Mouse (Mus musculus): ENCODE data around the gene Mfng. TPM values are rescaled to one million over a fixed set of nuclear protein-coding genes. Genes with fewer than 3 reads are reported as not detected.
A peak's percentile ranks its signal among the peaks of the same experiment; 100 is the strongest.

Gene Mfng
- total RNA-seq, 2 experiments from 2014 or later = 5.6 to 7.1 TPM

- intact Hi-C loops (cut with DNase I; ENCODE audit: low total_unique reads) = no loop called here
- no peak for DNase-seq
Measured at GRCm38 (mm10) chr15:78770234-78770982, 2.9 kb downstream of the Mfng start.

GRCm38 (mm10) chr15:78769064-78769463 is 4.2 kb downstream of the Mfng start:
- intact Hi-C loops (cut with DNase I; ENCODE audit: low total_unique reads) = no loop called here
- no peak for DNase-seq

GRCm38 (mm10) chr15:78763704-78764103 is 9.6 kb downstream of the Mfng start:
- intact Hi-C loops (cut with DNase I; ENCODE audit: low total_unique reads) = no loop called here
- DNase-seq = peak; percentile 17

GRCm38 (mm10) chr15:78763210-78763609 is 10.1 kb downstream of the Mfng start:
- DNase-seq = peak; percentile 3

GRCm38 (mm10) chr15:78761112-78761511 is 12.2 kb downstream of the Mfng start:
- intact Hi-C loops (cut with DNase I; ENCODE audit: low total_unique reads) = no loop called here
- DNase-seq = no peak

More at GRCm38 (mm10) chr15:78763210-78763609, 10.1 kb downstream of the Mfng start:
- intact Hi-C loops (cut with DNase I; ENCODE audit: low total_unique reads) = no loop called here

GRCm38 (mm10) chr15:78758132-78758531 is 15.1 kb downstream of the Mfng start:
- intact Hi-C loops (cut with DNase I; ENCODE audit: low total_unique reads) = no loop called here
- DNase-seq = no peak

- intact Hi-C loops (cut with DNase I; ENCODE audit: low total_unique reads) = no loop called here
Measured at GRCm38 (mm10) chr15:78755966-78756725, 17.1 kb downstream of the Mfng start.

GRCm38 (mm10) chr15:78755226-78755625 is 18.0 kb downstream of the Mfng start:
- no peak for DNase-seq
- intact Hi-C loops (cut with DNase I; ENCODE audit: low total_unique reads) = no loop called here

More at GRCm38 (mm10) chr15:78755966-78756725, 17.1 kb downstream of the Mfng start:
- DNase-seq = no peak

GRCm38 (mm10) chr15:78754144-78754543 is 19.1 kb downstream of the Mfng start:
- no peak for DNase-seq
- intact Hi-C loops (cut with DNase I; ENCODE audit: low total_unique reads) = no loop called here

GRCm38 (mm10) chr15:78752991-78753390 is 20.3 kb downstream of the Mfng start:
- intact Hi-C loops (cut with DNase I; ENCODE audit: low total_unique reads) = no loop called here
- no peak for DNase-seq

GRCm38 (mm10) chr15:78750608-78751350 is 22.5 kb downstream of the Mfng start:
- intact Hi-C loops (cut with DNase I; ENCODE audit: low total_unique reads) = no loop called here
- DNase-seq = no peak

- intact Hi-C loops (cut with DNase I; ENCODE audit: low total_unique reads) = no loop called here
- no peak for DNase-seq
Measured at GRCm38 (mm10) chr15:78749855-78750254, 23.4 kb downstream of the Mfng start.

- intact Hi-C loops (cut with DNase I; ENCODE audit: low total_unique reads) = loop anchor here (5.0 kb wide), 1 partner anchor 117 kb away; no protein-coding TSS in a partner anchor
- peak; percentile 67 for DNase-seq
Measured at GRCm38 (mm10) chr15:78744206-78744605, 29.1 kb downstream of the Mfng start.

- intact Hi-C loops (cut with DNase I; ENCODE audit: low total_unique reads) = loop anchor here (5.0 kb wide), 1 partner anchor 116 kb away; no protein-coding TSS in a partner anchor
- no peak for DNase-seq
Measured at GRCm38 (mm10) chr15:78742831-78743230, 30.4 kb downstream of the Mfng start.

GRCm38 (mm10) chr15:78740662-78741061 is 32.6 kb downstream of the Mfng start:
- intact Hi-C loops (cut with DNase I; ENCODE audit: low total_unique reads) = loop anchor here (5.0 kb wide), 1 partner anchor 113 kb away; no protein-coding TSS in a partner anchor
- DNase-seq = no peak

- no peak for DNase-seq
- intact Hi-C loops (cut with DNase I; ENCODE audit: low total_unique reads) = no loop called here
Measured at GRCm38 (mm10) chr15:78737146-78737545, 36.1 kb downstream of the Mfng start.

GRCm38 (mm10) chr15:78736681-78737100 is 36.6 kb downstream of the Mfng start:
- no peak for DNase-seq
- intact Hi-C loops (cut with DNase I; ENCODE audit: low total_unique reads) = no loop called here

GRCm38 (mm10) chr15:78736181-78736579 is 37.1 kb downstream of the Mfng start:
- no peak for DNase-seq
- intact Hi-C loops (cut with DNase I; ENCODE audit: low total_unique reads) = no loop called here

GRCm38 (mm10) chr15:78735431-78736180 is 37.7 kb downstream of the Mfng start:
- intact Hi-C loops (cut with DNase I; ENCODE audit: low total_unique reads) = no loop called here
- no peak for DNase-seq
